Comparison of ENCODE assay signal across 11 mouse cellular contexts in genomic region chr2:122116888-122117287, GRCm38 (mm10). TPM values are rescaled to one million over a fixed set of nuclear protein-coding genes. Genes with fewer than 3 reads are reported as not detected.
DNase-seq lines count a peak whose midpoint lies in the region; ATAC-seq and TF ChIP-seq lines count a peak whose summit lies in the region.
"Had no signal": no experiment of that assay in that cellular context is flagged by ENCODE, and none has a peak within 500 bp of the region (broad histone marks: within the 10 kb centered on the region; RNA-seq: fewer than 3 reads in every experiment).

No protein-coding gene starts in this region.

- H3K9me3 ChIP-seq in stomach, embryonic 14.5 days (ENCODE audit: control insufficient read depth, low read depth, low read length): no peaks in the 10 kb centered on the region
- H3K9me3 ChIP-seq in stomach, postnatal 0 days (ENCODE audit: control insufficient read depth, low read length): no peaks in the 10 kb centered on the region
- no peaks in the 10 kb centered on the region for H3K9me3 ChIP-seq in liver, postnatal 0 days (ENCODE audit: low read length)

- TF ChIP-seq EP300 in stomach, postnatal 0 days (optimal IDR thresholded peaks at IDR 0.05): no peak
- no peak for TF ChIP-seq EP300 in liver, postnatal 0 days (IDR thresholded peaks at IDR 0.05; ENCODE audit: low read depth)

- peak overlapping the region; percentile 46 for H3K4me2 ChIP-seq in stomach, embryonic 14.5 days (replicated peaks; ENCODE audit: low read depth, low read length)
- H3K4me2 ChIP-seq in stomach, postnatal 0 days (replicated peaks; ENCODE audit: low read depth): no peak overlapping the region
- peak overlapping the region; percentile 6; the same call in 1 of the 2 replicates for H3K4me2 ChIP-seq in liver, postnatal 0 days (ENCODE audit: low read depth, low read length)

- 91% methylated on average over 2 of the region's 2 CpGs for WGBS in stomach, embryonic 14.5 days
- 84% methylated on average over 2 of the region's 2 CpGs for WGBS in stomach, postnatal 0 days
- 86% methylated on average over 2 of the region's 2 CpGs for WGBS in liver, postnatal 0 days (ENCODE audit: insufficient replicate concordance)

- H3K27ac ChIP-seq in stomach, embryonic 14.5 days (ENCODE audit: low read length): no peak overlapping the region
- no peak overlapping the region for H3K27ac ChIP-seq in stomach, postnatal 0 days (replicated peaks)
- no peak overlapping the region for H3K27ac ChIP-seq in liver, postnatal 0 days (ENCODE audit: low read depth)

- no peak for ATAC-seq in stomach, embryonic 14.5 days (ENCODE audit: insufficient number of reproducible peaks, insufficient read depth, low FRiP score, low read depth)
- no peak for ATAC-seq in stomach, postnatal 0 days (ENCODE audit: low FRiP score, low TSS enrichment)
- ATAC-seq in liver, postnatal 0 days: no peak

- 0 out of 2 replicates have a peak, but pooled peaks cover 3% of the 10 kb centered on the region for H3K4me1 ChIP-seq in stomach, embryonic 14.5 days (ENCODE audit: control insufficient read depth, insufficient read depth, low read length)
- H3K4me1 ChIP-seq in stomach, postnatal 0 days (replicated peaks; ENCODE audit: control insufficient read depth, insufficient read depth): no peaks in the 10 kb centered on the region
- peaks cover 18% of the 10 kb centered on the region for H3K4me1 ChIP-seq in liver, postnatal 0 days (ENCODE audit: insufficient read depth)

- peak overlapping the region; percentile 75; the same call in 1 of the 2 replicates for H3K4me3 ChIP-seq in stomach, embryonic 14.5 days (ENCODE audit: low read depth, low read length)
- H3K4me3 ChIP-seq in stomach, postnatal 0 days (ENCODE audit: low read depth, low read length): no peak overlapping the region
- no peak overlapping the region for H3K4me3 ChIP-seq in liver, postnatal 0 days (ENCODE audit: low read depth, low read length)

- H3K9ac ChIP-seq in stomach, embryonic 14.5 days (replicated peaks; ENCODE audit: low read depth, low read length): peak overlapping the region; percentile 80; the same call in 1 of the 2 replicates
- no peak overlapping the region for H3K9ac ChIP-seq in stomach, postnatal 0 days (ENCODE audit: low read length)
- no peak overlapping the region; the same call in 1 of the 2 replicates for H3K9ac ChIP-seq in liver, postnatal 0 days (replicated peaks)

- peak; percentile 19 for DNase-seq in cerebellum, adult 9-11 months
- DNase-seq in cerebellum, adult 18-20 months: no peak
- DNase-seq in stomach, postnatal 0 days (ENCODE audit: low spot score): no peak
- no peak for DNase-seq in liver, postnatal 0 days
- no peak for DNase-seq in MN1 (ENCODE audit: low spot score)
- DNase-seq in spleen, postnatal 4 days (ENCODE audit: low spot score in 2 of 2): no peak
- DNase-seq in lung, postnatal 4 days: no peak
- DNase-seq: adrenal gland, adult 2 months; layer of hippocampus, postnatal 36 days had no signal

- peaks cover 15% of the 10 kb centered on the region for H3K36me3 ChIP-seq in stomach, embryonic 14.5 days (ENCODE audit: control insufficient read depth, insufficient read depth, low read length)
- H3K36me3 ChIP-seq in stomach, postnatal 0 days (ENCODE audit: control insufficient read depth, insufficient read depth, low read length): peaks cover 7% of the 10 kb centered on the region; the same call in 1 of the 2 replicates
- H3K36me3 ChIP-seq in liver, postnatal 0 days (replicated peaks; ENCODE audit: insufficient read depth, low read length): peaks cover 11% of the 10 kb centered on the region

- no peak for TF ChIP-seq CTCF in stomach, postnatal 0 days (IDR thresholded peaks at IDR 0.05; ENCODE audit: low read depth)
- no peak for TF ChIP-seq CTCF in liver, postnatal 0 days (IDR thresholded peaks at IDR 0.05; ENCODE audit: low read depth)

- no peaks in the 10 kb centered on the region for H3K27me3 ChIP-seq in stomach, embryonic 14.5 days (ENCODE audit: control insufficient read depth, insufficient read depth, low read length)
- H3K27me3 ChIP-seq in stomach, postnatal 0 days (ENCODE audit: control insufficient read depth, insufficient read depth, low read length): no peaks in the 10 kb centered on the region
- no peaks in the 10 kb centered on the region for H3K27me3 ChIP-seq in liver, postnatal 0 days (ENCODE audit: insufficient read depth, low read length)

RNA-seq across cellular contexts. Expression of gene Spg11, which starts 1.3 kb away (rescaled TPM):
- 14.6 and 15.5 TPM in 2 replicates for polyA plus RNA-seq in stomach, embryonic 14.5 days (2014; fragmentation: Nextera tagmentation; extraction: Ambion mirVana)
- polyA plus RNA-seq in stomach, postnatal 0 days (2015; fragmentation: Nextera tagmentation; extraction: Ambion mirVana): 2.7 and 3.2 TPM in 2 replicates
- polyA plus RNA-seq in liver, postnatal 0 days (2015; fragmentation: Nextera tagmentation; extraction: Ambion mirVana): 1.6 and 2.2 TPM in 2 replicates

RNA-seq across cellular contexts. Expression of gene B2m, which starts 30.6 kb away (rescaled TPM):
- polyA plus RNA-seq in stomach, embryonic 14.5 days (2014; fragmentation: Nextera tagmentation; extraction: Ambion mirVana): 358 and 383 TPM in 2 replicates
- 445 and 475 TPM in 2 replicates for polyA plus RNA-seq in stomach, postnatal 0 days (2015; fragmentation: Nextera tagmentation; extraction: Ambion mirVana)
- 1,317 and 1,377 TPM in 2 replicates for polyA plus RNA-seq in liver, postnatal 0 days (2015; fragmentation: Nextera tagmentation; extraction: Ambion mirVana)

RNA-seq across cellular contexts. Expression of gene Trim69, which starts 43.6 kb away (rescaled TPM):
- 0.14 and 0.23 TPM in 2 replicates for polyA plus RNA-seq in stomach, embryonic 14.5 days (2014; fragmentation: Nextera tagmentation; extraction: Ambion mirVana)
- polyA plus RNA-seq in stomach, postnatal 0 days (2015; fragmentation: Nextera tagmentation; extraction: Ambion mirVana): 0.05 TPM in 1 of 2 replicates, not detected in the other
- polyA plus RNA-seq in liver, postnatal 0 days (2015; fragmentation: Nextera tagmentation; extraction: Ambion mirVana): not detected in 2 replicates
- polyA plus RNA-seq: adrenal gland, adult 2 months; heart, embryonic 16.5 days had no signal
